Mouse (Mus musculus): ENCODE measurements around the gene Lrrk2. TPM values are rescaled to one million over a fixed set of nuclear protein-coding genes. Genes with fewer than 3 reads are reported as not detected.
A peak's percentile ranks its signal among the peaks of the same experiment; 100 is the strongest.
"Not testable (repeated sequence)": the region's sequence is repeated elsewhere in the genome, so short reads cannot be mapped to it uniquely, and the experiment has no call there.

The Lrrk2 gene
- total RNA-seq, 1 experiment from 2014 or later = 5.9 TPM

DNA sequence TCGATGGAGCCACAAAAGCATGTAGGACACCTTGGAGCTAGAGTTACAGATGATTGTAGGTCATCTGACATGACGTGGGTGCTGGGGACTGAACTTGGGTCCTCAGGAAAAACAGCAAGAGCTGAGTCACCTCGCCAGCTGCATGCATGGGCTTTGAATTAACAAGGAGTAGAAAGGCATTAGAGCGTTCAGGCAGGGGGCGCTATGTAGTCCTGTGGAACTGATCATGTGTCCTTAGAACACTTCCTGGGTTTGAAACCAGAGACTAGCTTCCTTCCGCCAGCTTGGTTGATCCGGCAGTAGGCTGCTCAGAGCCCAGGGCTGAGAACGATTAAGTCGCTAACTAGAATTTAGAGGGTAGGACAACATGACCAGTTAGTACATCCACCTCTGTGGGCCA is 106.2 kb downstream of the Lrrk2 start:
- no peak for ATAC-seq (replicated peaks; ENCODE audit: low read depth, poor library complexity, severe bottlenecking)

DNA sequence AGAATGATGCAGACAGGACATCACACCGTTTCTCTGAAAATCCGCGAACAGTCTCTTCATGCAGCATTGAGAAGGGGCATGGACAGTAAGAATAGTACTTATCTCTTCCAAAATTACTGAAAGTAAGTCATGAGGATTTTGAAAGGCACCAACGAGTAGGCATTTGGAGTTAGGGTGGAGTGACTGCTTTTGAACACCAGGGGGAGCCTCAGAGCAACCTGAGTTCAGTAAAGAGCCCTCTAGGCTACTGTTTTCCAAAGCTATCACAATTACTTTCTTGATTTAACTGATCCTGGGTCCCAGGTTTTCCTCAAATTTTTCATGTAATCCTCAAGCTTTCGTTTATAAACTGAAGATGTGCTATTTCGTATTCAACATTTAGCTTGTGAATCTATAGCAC is 108.2 kb downstream of the Lrrk2 start:
- peak; percentile 89 for ATAC-seq (replicated peaks; ENCODE audit: low read depth, poor library complexity, severe bottlenecking)

DNA sequence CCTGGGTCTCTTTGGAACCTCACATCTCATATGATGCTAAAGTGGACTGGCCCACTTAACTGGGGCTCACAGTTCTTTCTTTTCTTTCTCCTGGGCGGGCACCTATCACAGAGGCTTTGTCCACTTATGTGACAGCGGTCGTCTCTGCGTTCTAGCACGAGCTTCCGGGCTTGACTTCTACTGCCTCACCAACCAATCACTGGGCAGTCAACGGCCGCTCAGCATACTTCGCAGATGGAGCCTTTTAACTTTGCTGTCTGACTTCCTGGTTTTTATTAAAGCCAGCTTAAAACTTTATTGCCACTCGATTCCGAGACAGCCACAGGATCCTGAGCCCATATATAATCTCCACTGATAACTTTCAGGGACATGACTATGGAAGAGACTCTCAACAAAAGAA is 115.4 kb downstream of the Lrrk2 start:
- no peak for ATAC-seq (replicated peaks; ENCODE audit: low read depth, poor library complexity, severe bottlenecking)

DNA sequence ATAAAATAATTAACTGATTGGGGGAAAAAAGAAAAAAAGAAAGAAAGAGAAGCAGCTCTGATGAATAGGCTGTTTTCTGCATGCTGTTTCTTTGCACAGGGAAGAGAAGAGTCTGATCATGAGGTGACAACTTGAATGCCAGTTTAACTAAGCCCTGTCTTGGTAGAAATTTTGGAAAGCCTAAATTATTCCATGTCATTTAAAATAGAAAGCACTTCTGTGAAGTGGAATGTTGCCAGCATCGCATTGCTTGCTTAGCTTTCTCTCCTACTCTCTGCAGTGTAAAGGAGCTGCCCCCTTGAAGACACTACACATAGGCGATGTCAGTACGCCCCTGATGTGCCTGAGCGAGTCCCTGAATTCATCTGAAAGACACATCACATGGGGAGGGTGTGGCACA is 133.5 kb downstream of the Lrrk2 start:
- no peak for ATAC-seq (replicated peaks; ENCODE audit: low read depth, poor library complexity, severe bottlenecking)

DNA sequence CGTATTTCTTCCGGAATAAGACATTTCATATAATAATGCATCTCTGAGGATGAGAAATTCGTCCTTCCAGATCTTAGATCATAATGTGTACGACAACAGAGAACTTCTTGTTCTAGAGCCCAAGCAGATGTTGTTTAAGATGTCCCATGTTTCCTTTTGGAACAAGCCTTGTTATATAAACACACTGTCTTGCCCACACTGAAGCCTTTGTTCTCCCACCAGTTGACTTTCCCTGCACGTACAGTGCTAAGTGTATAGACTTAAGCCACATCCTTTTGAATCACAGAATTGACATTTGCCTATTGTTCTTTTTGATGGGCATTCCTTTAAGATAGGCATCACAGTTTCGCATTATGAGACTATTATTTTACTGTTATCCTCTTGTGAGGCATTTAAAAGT is 162.3 kb downstream of the Lrrk2 start:
- no peak for ATAC-seq (replicated peaks; ENCODE audit: low read depth, poor library complexity, severe bottlenecking)

DNA sequence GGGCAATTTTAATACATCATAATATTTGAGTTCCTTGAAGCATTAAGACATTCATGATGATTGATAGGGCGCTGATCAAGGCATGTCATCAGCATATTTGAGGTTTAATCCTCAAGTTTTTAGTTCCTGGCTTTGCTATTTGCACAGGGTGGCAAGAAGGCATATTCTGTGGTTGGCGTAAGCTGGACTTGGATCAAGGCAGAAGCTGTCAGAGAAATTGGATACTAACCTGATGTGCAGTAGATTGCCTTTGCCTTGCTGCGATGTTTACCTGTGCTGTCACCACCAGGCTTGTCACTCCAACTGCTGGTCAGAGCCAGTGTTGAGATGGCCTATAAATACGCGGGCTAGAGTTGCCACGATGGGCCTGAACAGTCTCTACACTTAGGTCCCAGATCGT is 165.0 kb downstream of the Lrrk2 start, which contains the start of gene Smgc:
Gene Smgc (plus strand): TSS at position 301 of the 400 bp plus-strand sequence.
- ATAC-seq (replicated peaks; ENCODE audit: low read depth, poor library complexity, severe bottlenecking) = no peak

DNA sequence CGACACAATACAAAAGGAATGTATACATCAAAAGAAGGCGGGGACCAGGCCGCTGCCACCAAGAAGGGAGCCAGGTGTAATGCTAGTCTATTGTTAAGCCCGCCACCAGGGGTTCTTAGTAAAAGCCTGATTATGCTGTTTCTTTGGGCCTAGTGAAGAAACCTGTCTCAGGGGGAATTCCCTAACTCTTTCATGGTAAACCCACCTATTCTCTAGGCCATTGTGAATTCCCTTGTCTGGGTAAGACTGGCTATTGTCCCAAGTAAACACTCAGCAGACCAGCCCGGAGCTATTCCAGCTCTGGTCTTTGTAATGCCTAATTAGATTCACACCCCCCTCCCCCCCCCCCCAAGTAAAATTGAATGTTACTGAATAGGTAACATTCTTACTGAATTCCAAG is 191.2 kb downstream of the Lrrk2 start:
- ATAC-seq (replicated peaks; ENCODE audit: low read depth, poor library complexity, severe bottlenecking) = not testable (repeated sequence)

Other genes with a start within 250 kb of the Lrrk2 start
- gene Slc2a13, start 99.9 kb upstream of the Lrrk2 start, total RNA-seq (2017) = 0.27 TPM in 1 of 2 replicates, not detected in the other
- gene Smgc, start 165.1 kb downstream of the Lrrk2 start, total RNA-seq (2017) = not detected in 2 replicates